Mouse (Mus musculus): ENCODE data around the gene Crx. TPM values are rescaled to one million over a fixed set of nuclear protein-coding genes. Genes with fewer than 3 reads are reported as not detected.

Crx gene
- polyA plus RNA-seq, 1 experiment from 2014 or later: 0.88 TPM

DNA sequence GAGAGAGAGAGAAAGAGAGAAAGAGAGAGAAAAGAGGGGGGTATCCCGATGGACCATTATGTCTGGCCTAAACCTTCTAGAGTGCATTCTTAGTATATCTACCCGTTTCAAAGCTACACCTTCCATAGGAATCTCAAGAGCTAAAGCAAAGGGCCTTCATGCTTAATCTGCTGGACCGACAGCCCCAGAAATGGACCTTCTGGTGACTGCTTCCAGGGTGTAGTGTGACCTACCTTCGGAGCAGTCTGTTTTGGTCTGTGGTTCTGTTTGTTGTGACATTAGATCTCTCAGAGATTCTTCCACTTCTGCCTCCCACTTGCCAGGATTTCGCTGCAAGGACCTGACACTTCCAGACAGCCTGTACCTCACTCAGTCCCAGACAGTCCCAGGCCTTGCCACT is 30.8 kb upstream of the Crx start:
- H3K9ac ChIP-seq (replicated peaks): no peak overlapping the region
- no peak for ATAC-seq (replicated peaks)
- H3K4me3 ChIP-seq: no peak overlapping the region
- H3K27me3 ChIP-seq: no peaks in the 10 kb centered on the region
- H3K36me3 ChIP-seq: no peaks in the 10 kb centered on the region
- H3K9me3 ChIP-seq: no peaks in the 10 kb centered on the region
- no peaks in the 10 kb centered on the region for H3K4me1 ChIP-seq
- H3K27ac ChIP-seq (replicated peaks): no peak overlapping the region
- WGBS: 89% methylated on average over 5 of the region's 5 CpGs
- H3K4me2 ChIP-seq (replicated peaks): no peak overlapping the region

DNA sequence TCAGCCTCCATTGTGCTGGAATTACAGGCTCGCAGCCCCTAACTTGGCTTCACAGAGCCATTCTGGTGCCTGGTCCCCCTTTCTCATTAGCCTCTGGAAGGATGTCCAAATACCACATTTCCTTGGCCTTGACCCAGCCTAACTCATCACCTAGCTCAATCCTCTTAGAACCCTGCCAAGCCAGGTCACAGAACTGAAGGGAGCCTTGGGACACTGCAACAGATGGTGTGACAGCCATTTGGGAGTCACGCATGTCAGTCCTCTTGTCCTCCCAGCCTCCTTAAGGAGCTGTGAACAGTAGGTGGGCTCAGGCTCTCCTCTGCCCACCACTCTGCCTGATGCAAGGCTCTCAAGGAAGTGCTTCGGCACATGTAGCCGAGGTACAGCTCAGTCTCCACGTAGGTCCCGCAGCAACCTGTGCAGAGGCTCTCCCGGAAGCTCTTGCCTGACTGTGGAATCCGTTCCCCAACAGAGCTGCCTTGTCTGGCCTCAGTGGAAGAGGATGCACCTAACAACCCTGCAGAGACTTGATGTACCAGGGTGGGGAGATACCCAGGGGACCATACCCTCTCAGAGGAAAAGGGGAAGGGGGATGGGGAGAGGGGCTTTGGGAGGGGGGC is 28.3 kb upstream of the Crx start:
- no peaks in the 10 kb centered on the region for H3K9me3 ChIP-seq
- no peak overlapping the region for H3K4me2 ChIP-seq (replicated peaks)
- no peak overlapping the region for H3K27ac ChIP-seq (replicated peaks)
- H3K36me3 ChIP-seq: no peaks in the 10 kb centered on the region
- no peak for ATAC-seq (replicated peaks)
- no peak overlapping the region for H3K4me3 ChIP-seq
- H3K9ac ChIP-seq (replicated peaks): no peak overlapping the region
- WGBS: 88% methylated on average over 8 of the region's 8 CpGs
- H3K4me1 ChIP-seq: no peaks in the 10 kb centered on the region
- H3K27me3 ChIP-seq: no peaks in the 10 kb centered on the region

DNA sequence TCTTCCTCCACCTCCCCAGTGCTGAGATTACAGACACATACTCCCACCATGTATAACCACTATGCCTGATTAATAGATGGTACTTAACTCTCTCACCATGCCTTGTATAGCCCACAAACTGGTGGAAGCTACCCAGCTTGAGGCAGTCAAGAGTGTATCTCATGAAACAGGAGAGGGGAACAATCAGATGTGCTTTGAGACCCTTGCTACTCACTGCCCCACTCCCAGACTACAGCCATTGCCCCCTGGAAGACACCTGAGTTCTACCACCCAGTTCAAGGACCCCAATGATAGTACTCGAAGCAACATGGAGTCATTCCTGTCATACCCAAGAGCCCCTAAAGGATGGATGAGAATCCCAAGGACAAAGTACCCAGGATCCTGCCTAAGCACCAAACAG is 26.8 kb upstream of the Crx start:
- ATAC-seq (replicated peaks): no peak
- 97% methylated on average over 1 of the region's 1 CpGs for WGBS
- H3K27ac ChIP-seq (replicated peaks): no peak overlapping the region
- no peaks in the 10 kb centered on the region for H3K27me3 ChIP-seq
- no peak overlapping the region for H3K9ac ChIP-seq (replicated peaks)
- no peaks in the 10 kb centered on the region for H3K36me3 ChIP-seq
- no peak overlapping the region for H3K4me2 ChIP-seq (replicated peaks)
- H3K4me1 ChIP-seq: no peaks in the 10 kb centered on the region
- no peak overlapping the region for H3K4me3 ChIP-seq
- no peaks in the 10 kb centered on the region for H3K9me3 ChIP-seq

DNA sequence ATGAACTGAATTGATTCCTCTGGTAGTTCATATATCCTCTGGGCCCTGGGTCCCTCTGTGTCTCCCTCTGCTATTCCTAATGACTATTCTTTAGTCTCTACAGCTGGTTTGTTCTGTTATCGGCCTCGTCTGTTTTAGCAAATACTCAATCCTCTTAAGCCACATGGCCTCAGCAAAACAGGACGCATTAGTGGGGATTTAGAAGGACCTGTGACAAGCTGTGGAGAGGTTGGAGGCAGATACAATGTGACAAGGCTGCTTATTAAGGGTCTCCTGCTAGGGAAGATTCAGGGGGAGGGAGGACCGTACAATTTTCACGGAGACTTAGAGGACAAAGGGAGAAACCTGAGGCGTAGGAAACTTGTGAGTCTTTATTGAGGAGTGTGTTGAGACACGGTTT is 26.1 kb upstream of the Crx start:
- Histone ChIP-seq H3K4me2 (replicated peaks) (no peak overlapping the region), H3K4me3 (no peak overlapping the region), H3K9ac (replicated peaks) (no peak overlapping the region), H3K36me3 (no peaks in the 10 kb centered on the region), H3K27ac (replicated peaks) (no peak overlapping the region), H3K4me1 (no peaks in the 10 kb centered on the region), H3K9me3 (no peaks in the 10 kb centered on the region), H3K27me3 (no peaks in the 10 kb centered on the region)
- no peak for ATAC-seq (replicated peaks)
- 58% methylated on average over 7 of the region's 7 CpGs for WGBS

DNA sequence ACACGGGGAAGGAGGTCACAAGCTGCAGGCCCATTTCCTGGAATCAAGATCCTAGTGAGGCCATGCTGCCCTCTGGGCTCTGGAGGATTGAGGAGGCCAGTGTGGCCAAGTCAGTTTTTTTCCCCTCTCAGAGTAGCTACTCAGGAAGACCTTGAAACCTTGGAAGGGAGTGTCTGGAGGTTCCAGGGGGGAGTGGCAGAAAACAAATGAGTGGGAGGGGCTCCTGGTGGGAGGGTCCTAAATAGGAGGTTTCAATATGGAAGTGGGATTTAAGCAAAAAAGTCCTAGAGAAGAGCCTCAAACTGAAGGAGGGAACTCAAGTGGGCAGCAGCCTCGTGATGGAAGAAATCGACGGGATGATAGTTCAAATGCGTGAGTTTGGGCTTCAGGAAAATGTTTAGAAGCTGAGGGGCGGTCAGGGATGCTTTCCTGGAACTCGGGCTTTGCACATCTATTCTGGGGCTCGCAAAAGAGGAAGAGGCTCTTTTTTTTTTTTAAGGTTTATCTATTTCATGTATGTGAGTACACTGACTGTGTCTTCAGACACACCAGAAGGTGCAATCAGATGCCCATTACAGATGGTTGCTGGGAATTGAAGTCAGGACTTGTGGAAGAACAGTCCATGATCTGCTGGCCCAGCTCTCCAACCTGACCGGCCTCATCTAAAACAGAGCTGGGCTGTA is 21.7 kb upstream of the Crx start:
- H3K9me3 ChIP-seq: no peaks in the 10 kb centered on the region
- no peak overlapping the region for H3K4me2 ChIP-seq (replicated peaks)
- no peaks in the 10 kb centered on the region for H3K36me3 ChIP-seq
- H3K4me1 ChIP-seq: no peaks in the 10 kb centered on the region
- H3K4me3 ChIP-seq: no peak overlapping the region
- H3K9ac ChIP-seq (replicated peaks): no peak overlapping the region
- no peaks in the 10 kb centered on the region for H3K27me3 ChIP-seq
- no peak for ATAC-seq (replicated peaks)
- H3K27ac ChIP-seq (replicated peaks): no peak overlapping the region
- WGBS: 79% methylated on average over 9 of the region's 9 CpGs

DNA sequence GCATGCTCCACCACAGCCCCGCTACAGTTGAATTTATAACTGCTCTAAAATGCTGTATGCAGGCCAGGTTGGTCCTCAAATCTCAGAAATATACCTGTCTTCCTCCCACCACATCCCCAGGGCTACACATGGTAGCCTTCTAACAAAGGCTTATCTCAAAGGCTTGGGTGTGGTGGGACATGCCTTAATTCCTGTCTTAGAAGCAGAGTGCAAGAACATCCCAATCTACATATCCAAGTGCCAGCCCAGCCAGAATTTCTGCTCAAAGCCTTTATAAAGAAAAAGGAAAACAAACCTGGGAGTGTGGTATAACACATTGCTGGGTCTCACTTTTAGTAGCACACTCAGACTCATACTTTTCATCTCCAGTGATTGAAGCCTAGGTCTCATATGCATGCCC is 14.5 kb upstream of the Crx start:
- Histone ChIP-seq H3K4me3 (no peak overlapping the region), H3K4me1 (no peaks in the 10 kb centered on the region), H3K4me2 (replicated peaks) (no peak overlapping the region), H3K27ac (replicated peaks) (no peak overlapping the region), H3K36me3 (no peaks in the 10 kb centered on the region), H3K9ac (replicated peaks) (no peak overlapping the region), H3K9me3 (no peaks in the 10 kb centered on the region), H3K27me3 (no peaks in the 10 kb centered on the region)
- 78% methylated on average over 1 of the region's 1 CpGs for WGBS
- ATAC-seq (replicated peaks): no peak

DNA sequence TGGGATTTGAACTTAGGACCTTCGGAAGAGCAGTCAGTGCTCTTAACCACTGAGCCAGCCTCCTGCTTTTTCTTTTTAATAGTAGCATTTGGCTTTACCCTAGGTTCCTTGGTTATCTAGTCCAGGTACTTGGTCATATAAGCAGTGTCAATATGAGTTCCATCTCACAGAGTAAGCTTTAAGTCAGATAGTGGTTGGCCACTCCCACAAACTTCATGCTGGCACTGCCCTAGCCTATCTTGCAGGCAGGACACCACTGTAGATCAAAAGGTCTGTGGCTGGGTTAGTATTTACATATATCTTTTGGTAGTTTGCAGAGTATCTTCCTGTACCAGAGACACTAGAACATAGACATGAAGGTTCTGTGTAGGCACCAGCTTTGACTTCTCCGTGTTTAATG is 4.4 kb upstream of the Crx start:
- H3K4me1 ChIP-seq: no peaks in the 10 kb centered on the region
- H3K27ac ChIP-seq (replicated peaks): no peak overlapping the region
- WGBS: 97% methylated on average over 2 of the region's 2 CpGs
- no peak overlapping the region for H3K4me3 ChIP-seq
- H3K27me3 ChIP-seq: no peaks in the 10 kb centered on the region
- no peaks in the 10 kb centered on the region for H3K36me3 ChIP-seq
- ATAC-seq (replicated peaks): no peak
- H3K4me2 ChIP-seq (replicated peaks): no peak overlapping the region
- H3K9me3 ChIP-seq: no peaks in the 10 kb centered on the region
- H3K9ac ChIP-seq (replicated peaks): no peak overlapping the region

DNA sequence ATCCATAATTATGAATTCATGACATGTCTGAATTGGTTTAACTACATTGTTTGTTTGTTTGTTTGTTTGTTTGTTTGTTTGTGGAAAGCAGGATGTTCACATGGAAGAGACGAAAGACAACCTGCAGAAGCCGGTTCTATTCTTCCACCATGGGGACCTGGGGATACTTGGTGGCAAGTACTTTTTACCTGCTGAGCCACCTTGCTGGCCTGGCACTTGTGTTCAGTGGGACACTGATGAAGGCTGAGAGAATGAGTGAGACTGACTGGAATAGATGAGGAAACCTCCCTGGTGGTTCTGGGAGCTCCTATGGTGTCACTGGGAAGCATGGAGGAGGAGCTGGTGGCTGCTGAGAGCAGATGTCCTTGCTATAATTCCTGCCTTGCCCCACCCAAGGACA is 2.5 kb upstream of the Crx start, which contains the start of gene Crxos:
Crxos (plus strand) TSS at position 301 of the 400 bp plus-strand sequence.
- no peak within 1 kb of the TSS for H3K4me3 ChIP-seq
- no peak within 1 kb of the TSS for H3K9ac ChIP-seq (replicated peaks)
- no peak within 1 kb of the TSS for H3K27ac ChIP-seq (replicated peaks)
- H3K27me3 ChIP-seq: no peaks in the 10 kb centered on the region
- no peaks in the 10 kb centered on the region for H3K4me1 ChIP-seq
- ATAC-seq (replicated peaks): no peak
- WGBS: 89% methylated on average over 2 of the region's 2 CpGs
- H3K9me3 ChIP-seq: no peaks in the 10 kb centered on the region
- H3K36me3 ChIP-seq: no peaks in the 10 kb centered on the region
- H3K4me2 ChIP-seq (replicated peaks): no peak within 1 kb of the TSS

DNA sequence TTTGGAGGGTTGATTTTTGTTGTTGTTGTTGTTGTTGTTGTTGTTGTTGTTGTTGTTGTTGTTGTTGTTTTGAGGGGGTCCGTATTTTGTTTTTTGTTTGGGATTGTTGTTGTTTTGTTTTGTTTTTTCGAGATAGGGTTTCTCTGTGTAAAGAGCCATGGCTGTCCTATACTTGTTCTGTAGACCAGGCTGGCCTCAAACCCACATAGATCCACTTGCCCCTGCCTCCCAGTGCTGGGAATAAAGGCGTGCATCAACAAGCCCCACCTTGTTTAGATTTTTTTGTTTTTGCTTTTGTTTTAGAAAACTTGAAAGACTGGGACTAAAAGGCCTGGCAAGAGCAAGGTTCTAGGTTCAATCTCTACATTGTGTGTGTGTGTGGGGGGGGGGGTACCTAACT is 2.1 kb upstream of the Crx start:
- Histone ChIP-seq H3K9me3 (no peaks in the 10 kb centered on the region), H3K27me3 (no peaks in the 10 kb centered on the region), H3K9ac (replicated peaks) (no peak overlapping the region), H3K27ac (replicated peaks) (no peak overlapping the region), H3K36me3 (no peaks in the 10 kb centered on the region), H3K4me3 (no peak overlapping the region), H3K4me2 (replicated peaks) (no peak overlapping the region), H3K4me1 (no peaks in the 10 kb centered on the region)
- no peak for ATAC-seq (replicated peaks)
- WGBS: 47% methylated on average over 3 of the region's 3 CpGs

DNA sequence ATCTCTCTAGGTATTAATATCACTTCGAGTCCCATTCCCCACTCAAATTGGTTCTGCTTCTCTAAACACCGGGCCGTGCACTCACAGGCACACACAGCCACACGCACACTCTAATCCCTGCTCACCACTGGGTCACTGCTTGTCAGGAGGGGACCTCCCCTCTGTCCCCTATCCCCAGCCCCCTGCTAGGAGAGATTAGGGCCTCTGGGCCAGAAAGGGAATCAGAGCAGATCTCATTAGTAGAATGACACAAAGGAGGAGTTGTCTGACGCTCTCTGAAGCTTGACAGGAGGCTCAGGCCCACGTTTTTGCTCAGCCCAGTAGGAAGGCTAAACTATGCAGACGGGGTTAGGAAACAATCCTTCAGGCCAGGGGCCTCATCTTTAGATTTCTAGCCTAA is 1.6 kb upstream of the Crx start:
- Histone ChIP-seq H3K4me2 (replicated peaks) (no peak overlapping the region), H3K9ac (replicated peaks) (no peak overlapping the region), H3K27ac (replicated peaks) (no peak overlapping the region), H3K4me3 (no peak overlapping the region), H3K9me3 (no peaks in the 10 kb centered on the region), H3K36me3 (no peaks in the 10 kb centered on the region), H3K4me1 (no peaks in the 10 kb centered on the region), H3K27me3 (no peaks in the 10 kb centered on the region)
- ATAC-seq (replicated peaks): no peak
- WGBS: under 1% methylated on average over 7 of the region's 7 CpGs

DNA sequence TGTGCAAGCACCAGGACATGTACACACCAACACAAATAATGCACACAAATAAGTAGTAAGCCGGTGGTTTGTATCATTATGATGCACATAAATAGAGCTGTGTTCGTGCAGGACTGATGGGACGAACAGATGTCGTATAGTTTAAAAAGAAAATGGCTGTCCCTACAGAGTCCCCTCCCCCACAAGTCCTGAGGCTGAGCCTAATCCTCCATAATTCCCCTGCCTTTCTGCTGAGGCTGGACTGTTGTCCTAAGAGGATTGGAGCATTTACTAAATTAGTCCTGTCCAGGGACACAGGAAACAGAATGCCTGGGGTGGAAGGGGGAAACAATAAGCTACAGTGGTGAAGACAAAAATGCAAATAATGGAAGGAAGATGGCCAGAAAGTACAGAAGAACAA is 15.7 kb downstream of the Crx start:
- Histone ChIP-seq H3K27me3 (no peaks in the 10 kb centered on the region), H3K9ac (replicated peaks) (no peak overlapping the region), H3K4me3 (no peak overlapping the region), H3K36me3 (no peaks in the 10 kb centered on the region), H3K9me3 (no peaks in the 10 kb centered on the region), H3K27ac (replicated peaks) (no peak overlapping the region), H3K4me1 (no peaks in the 10 kb centered on the region), H3K4me2 (replicated peaks) (no peak overlapping the region)
- 47% methylated on average over 4 of the region's 4 CpGs for WGBS
- no peak for ATAC-seq (replicated peaks)

DNA sequence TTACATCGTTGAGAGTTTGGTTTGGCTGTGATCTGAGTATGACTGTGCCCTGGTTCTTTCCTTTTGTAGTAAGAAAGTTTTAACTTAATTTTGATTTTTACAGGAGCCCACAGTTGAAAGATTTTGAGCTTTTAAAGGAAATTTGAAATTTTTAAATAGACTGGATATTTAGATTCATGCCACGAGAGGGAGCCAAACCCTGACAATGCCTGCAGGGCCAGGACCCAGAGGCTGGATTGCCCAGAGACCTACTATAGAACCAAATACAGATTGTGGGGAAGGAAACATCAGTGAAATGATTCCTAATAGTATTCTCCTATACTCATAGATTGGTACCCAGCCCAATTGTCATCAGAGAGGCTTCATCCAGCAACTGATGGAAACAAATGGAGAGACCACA is 20.1 kb downstream of the Crx start:
- H3K4me3 ChIP-seq: no peak overlapping the region
- H3K9me3 ChIP-seq: no peaks in the 10 kb centered on the region
- H3K9ac ChIP-seq (replicated peaks): no peak overlapping the region
- 37% methylated on average over 2 of the region's 2 CpGs for WGBS
- H3K36me3 ChIP-seq: no peaks in the 10 kb centered on the region
- H3K4me2 ChIP-seq (replicated peaks): no peak overlapping the region
- no peak overlapping the region for H3K27ac ChIP-seq (replicated peaks)
- no peaks in the 10 kb centered on the region for H3K4me1 ChIP-seq
- ATAC-seq (replicated peaks): no peak
- no peaks in the 10 kb centered on the region for H3K27me3 ChIP-seq

DNA sequence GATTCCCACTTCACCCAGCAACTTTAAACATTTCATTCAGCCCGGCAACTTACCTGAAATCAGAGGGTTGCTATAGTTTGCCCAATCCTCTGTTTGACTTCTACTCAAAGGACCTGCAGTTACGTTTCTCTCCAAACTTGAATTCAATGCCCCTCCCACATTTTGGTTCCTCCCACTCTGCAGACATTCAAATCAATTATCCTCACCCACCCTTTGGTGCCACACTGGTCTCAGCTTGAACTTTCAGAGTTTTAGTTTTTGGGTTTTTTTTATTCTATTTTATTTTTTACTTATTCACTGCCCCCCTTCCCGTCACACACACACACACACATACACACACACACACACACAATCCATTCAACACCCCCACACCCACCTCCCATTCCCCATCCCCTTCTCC is 40.2 kb downstream of the Crx start, which contains the start of gene Obox6:
Obox6 (minus strand) TSS at position 101 of the 400 bp plus-strand sequence.
- no peak within 1 kb of the TSS for H3K9ac ChIP-seq (replicated peaks)
- WGBS: 89% methylated on average over 3 of the region's 3 CpGs
- no peak within 1 kb of the TSS for H3K27ac ChIP-seq (replicated peaks)
- H3K4me1 ChIP-seq: no peaks in the 10 kb centered on the region
- no peaks in the 10 kb centered on the region for H3K36me3 ChIP-seq
- no peaks in the 10 kb centered on the region for H3K27me3 ChIP-seq
- no peak for ATAC-seq (replicated peaks)
- H3K4me3 ChIP-seq: no peak within 1 kb of the TSS
- H3K4me2 ChIP-seq (replicated peaks): no peak within 1 kb of the TSS
- H3K9me3 ChIP-seq: peaks cover 15% of the 10 kb centered on the region; the same call in 1 of the 2 replicates

Data from forebrain, embryonic 15.5 days (tissue).